Mouse (Mus musculus) ES-E14 (cell line): Measurements from ENCODE around the gene Ip6k1.

Source experiments
- CHD2 ChIP-seq: IDR thresholded peaks from 2 replicates; pipeline ENCODE4 v1.6.1; 2014; ENCODE audit warnings: mild to moderate bottlenecking, low read depth, low read length, inconsistent platforms
- ZC3H11A ChIP-seq: IDR thresholded peaks from 2 replicates; pipeline ENCODE4 v1.6.1; 2012; ENCODE audit warnings: low read depth, mild to moderate bottlenecking, inconsistent platforms, low read length, borderline replicate concordance

DNA sequence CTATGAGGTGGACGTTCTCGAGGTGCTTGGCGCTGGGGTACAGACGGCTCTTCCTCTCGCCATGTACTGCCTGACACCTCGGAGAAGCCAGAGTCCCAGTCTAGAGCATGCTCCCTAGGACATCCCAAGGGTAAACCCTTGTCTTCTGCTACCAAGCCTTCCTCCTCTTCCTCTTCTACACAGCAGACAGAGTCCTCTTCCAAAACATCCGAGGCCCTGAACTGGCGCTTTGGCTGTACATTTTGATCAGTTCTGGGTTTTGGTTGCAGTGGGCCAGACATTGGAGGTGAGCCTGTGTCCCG, 17.6 kb upstream of the Ip6k1 start:
- TF ChIP-seq ZC3H11A, result no peak
- TF ChIP-seq CHD2, result no peak
